Mouse (Mus musculus) spleen, adult 18-20 months (tissue): Measurements from ENCODE around the gene Rusc2.

Experiments used
- DNase-seq, 2 experiments: peaks; one replicate each; pipeline ENCODE4 v3.0.0; 2022; ENCODE audit warnings: mixed read lengths in 2 of 2

Gene Rusc2

DNA sequence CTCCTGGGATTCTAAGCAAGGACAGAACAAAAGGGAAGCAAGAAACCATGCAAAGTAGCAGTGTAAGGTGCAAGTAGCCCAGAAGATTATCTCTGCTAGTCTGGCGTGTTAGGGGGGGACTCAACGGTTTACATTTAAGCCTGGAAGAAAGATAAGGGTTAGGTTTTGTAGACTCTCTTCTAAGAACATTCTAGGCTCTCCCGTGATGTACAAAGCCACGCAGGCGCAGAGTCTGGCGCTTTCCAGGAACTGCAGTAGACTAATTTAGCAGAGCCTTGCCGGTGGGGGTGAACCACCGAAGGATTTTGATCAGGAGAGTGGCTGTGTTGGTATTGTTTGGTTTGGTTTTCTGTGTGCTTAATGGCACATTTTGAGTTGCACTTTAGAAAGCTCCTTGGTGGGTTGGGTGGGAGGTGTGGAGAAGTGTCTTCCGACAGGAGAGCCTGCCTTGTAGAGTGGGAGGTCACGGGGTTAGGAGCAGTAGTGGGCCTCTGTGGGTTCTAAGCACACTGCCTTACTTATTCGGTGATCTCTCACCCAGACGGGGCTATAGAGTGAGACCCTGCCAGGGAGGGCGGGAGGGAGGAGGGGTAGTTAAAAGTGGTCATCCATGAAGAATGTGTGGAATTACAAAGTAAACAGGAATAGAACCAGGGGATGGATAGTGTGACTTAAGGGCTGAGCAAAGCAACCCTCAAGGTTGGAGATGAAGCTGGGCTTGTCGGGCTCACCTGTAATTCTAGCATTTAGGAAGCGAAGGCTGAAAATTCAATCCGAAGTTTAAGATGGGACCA lies 35.7 kb downstream of the Rusc2 start:
- DNase-seq: no peak

DNA sequence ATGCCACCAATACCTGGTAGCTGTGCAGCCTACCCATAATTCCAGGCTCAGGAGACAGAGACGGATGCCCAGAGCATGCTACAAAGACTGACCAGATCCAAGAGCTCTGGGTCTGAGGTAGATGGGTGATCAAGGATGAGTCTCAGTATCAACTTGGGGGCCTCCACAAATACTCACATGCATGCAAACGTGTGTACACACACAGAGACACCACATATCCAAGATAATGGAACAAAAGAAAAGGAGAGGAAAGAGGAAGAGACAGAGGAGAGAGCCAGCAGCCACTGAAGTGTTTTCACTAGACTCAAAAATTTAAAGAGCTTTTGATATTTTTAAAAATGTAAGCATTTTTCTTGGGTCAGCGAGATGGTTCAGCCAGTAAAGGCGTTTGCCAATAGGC lies 36.7 kb downstream of the Rusc2 start:
- DNase-seq: no peak

- no peak for DNase-seq
Observed at GRCm38 (mm10) chr4:43418973-43419656, 37.3 kb downstream of the Rusc2 start.

DNA sequence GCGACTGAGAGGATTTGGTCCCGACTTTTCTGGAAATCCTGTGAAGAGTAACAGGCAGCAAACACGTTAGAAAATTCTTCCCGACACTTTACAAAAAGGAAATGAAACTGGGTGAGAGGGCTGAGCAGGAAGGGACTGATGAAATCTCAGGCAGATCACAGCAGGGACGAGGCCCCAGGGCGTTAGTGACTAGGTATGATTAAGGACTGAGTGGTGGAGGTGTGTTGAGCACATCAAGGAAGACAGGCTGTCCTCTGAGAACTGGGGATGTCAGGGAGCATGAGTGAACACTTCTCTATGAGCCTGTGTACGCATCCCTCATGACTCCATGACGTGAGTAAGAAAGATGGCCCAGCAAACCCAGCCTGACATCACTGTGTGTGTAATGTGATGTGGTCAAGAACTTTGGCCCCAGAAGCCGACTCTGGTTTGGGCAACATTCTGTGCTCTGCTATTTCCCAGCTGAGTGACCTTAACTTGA lies 38.1 kb downstream of the Rusc2 start:
- DNase-seq: no peak

DNA sequence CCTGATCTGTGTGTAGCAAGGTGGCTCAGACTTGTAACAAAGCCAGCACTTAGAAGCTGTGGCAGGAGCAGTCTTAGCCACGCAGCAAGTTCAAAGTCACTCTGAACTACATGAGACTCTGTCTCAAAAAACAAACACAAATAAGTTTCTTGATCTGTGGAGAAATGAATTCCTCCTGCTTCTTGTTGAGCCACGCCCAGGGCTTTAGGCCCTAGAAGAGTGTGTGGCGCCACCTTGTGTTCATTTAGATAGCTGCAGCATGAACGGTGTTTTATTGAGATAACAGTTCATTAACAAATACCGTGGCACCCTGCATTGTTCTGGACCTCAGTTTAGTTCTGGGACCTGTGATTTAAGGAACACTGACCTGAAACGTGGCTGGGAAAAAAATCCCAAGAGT lies 38.5 kb downstream of the Rusc2 start:
- DNase-seq: peak in 1 of 2 experiments; percentile 61

DNA sequence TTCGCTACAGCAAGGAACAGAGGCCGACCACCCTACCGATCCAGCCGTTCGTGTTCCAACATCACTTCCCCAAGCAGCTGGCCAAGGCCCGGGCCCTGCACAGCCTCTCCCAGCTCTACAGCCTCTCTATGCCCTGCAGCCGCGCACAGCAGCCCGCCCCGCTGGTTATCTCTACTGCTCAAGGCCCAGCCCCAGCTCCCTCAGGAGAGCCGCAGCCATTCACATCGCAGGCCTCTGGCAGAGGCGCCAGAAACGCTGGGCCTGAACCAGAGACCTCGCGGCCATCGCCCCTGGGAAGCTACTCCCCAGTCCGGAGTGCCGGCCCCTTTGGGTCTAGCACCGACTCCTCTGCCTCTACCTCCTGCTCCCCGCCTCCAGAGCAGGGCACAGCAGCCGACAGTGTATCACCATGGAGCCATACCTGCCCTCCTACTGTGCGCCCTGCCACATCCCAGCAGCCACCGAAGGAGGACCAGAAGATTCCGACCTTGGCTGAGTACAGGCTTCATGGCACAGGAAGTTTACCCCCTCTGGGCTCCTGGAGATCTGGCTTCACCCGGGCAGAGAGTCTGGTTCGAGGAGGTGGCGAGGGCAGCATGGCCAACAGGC lies 40.0 kb downstream of the Rusc2 start:
- DNase-seq: no peak

DNA sequence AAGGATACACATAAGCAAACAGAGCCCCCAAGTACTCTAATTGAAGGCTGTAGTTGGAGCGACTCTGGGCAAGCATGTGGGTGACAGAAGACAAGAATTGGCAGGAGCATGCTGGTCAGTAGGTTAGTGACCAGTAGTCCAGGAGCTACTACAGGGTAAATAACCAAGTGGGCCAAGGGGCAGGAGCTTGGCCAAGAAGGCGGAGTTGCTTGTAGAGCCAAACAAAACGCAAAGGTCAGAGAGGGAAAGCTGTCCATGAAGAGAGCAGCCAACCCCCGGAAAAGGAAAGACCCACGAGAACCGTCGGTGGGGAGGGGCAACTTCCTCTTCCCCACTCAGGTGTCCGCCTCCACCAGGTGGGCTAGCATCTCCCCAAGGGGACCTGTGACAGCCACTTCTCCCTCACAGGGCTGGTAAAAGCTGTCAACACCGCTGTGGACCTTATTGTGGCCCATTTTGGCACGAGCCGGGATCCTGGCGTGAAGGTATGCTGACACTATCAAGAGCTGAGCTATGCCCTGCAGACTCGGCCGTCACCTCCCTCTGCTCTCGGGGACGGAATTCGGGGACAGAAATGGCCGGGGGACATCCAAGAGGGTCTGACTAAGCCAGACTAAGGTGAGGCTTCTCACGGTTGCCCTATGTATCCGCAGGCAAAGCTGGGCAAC lies 41.6 kb downstream of the Rusc2 start:
- DNase-seq: no peak

GRCm38 (mm10) chr4:43424072-43424471 lies 42.3 kb downstream of the Rusc2 start:
- DNase-seq: no peak

DNA sequence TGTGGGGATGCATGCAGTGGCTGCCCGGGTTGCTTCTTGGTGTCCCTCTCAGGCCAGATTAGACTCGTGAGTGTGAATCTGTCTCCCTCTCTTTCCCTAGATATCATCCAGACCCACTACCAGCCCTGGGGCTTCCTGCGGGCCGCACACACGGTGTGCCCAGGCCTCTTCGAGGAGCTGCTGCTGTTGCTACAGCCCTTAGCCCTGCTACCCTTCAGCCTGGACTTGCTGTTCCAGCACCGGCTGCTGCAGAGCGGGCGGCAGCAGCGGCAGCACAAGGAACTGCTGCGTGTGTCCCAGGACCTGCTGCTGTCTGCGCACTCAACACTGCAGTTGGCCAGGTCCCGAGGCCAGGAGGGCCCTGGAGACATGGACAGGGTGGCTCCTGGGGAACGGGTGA lies 43.4 kb downstream of the Rusc2 start:
- DNase-seq: no peak

GRCm38 (mm10) chr4:43425648-43426380 lies 44.0 kb downstream of the Rusc2 start:
- no peak for DNase-seq

DNA sequence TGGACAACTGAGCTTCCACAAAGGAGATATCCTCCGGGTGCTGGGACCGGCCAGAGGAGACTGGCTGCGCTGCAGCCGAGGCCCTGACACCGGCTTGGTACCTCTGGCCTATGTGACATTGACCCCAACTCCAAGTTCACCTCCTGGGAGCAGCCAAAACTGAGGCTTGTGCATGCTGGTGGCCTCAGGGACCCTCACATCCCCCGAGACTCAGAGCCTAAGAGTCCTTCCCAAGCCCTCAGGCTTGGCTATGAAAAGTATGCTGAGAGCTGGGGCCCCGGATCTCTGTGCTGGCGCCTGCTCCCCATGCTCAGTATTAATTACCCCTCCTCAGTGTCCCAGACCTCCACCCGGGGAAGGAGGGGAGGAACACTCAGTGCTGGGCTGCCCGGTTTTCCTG lies 44.7 kb downstream of the Rusc2 start:
- no peak for DNase-seq

DNA sequence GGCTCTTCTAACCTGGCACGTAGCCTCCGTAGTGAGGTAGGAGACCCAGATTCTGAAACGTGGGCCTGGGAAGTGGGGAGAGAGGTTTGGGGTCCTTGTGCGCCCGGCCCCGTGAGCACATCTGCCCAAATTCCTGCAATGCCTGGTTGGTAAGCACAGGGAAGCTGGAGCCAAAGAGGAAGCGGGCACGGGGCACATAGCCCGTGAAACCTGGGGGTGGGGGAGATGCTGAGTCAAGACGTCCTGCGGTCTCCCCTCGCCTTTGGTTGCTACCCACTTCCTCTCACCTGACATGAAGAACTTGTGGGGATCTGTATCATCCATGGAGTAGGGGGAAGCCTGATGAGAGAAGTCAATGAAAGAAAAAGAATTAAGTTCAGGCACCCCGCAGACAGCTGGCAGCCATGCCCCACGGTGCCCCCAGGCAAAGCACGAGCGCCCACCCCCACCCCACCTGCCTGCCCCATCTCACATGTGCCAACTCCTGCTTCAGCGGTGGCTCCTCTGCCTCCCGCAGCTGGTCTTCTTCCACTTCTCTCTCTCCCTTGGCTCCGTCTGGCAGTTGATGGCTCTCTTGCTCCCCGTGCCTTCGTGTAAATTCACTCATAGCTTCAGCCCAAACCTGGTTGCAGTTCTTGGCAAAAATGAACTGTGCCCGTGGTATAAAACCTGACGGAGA lies 45.9 kb downstream of the Rusc2 start:
- no peak for DNase-seq

DNA sequence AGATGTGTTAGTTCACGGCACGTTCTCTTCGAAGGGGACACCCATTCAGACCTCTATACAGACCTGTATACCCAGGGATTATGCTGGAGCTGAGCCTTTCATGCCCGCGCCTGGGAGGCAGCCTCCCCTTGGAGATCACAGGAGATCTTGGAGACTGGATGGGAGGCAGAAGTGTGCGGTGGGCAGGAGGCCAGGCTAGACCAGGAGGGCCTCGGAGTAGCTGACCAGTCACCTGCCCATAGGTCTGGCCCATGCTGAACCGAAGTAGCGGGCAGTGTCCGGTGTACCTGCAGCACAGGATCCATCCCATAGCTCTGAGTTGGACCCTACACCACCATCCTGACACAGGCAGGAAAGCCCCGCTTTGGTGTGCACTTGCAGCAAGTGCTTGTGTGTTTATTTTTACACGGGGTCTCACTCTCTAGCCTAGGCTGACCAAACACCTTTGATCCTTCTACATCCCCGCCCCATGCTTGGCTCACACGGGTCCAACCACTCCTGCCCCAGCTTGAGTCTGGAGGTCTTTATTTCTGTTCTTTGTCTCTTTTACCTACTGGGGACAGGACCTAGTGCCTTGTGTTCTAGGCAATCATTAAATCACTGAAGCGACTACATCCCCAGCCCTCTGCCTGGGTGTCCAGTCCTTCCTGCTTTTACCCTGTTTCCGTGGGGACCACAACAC lies 46.5 kb downstream of the Rusc2 start:
- DNase-seq: no peak

- DNase-seq: no peak
Observed at GRCm38 (mm10) chr4:43428946-43429345, 47.2 kb downstream of the Rusc2 start, which contains the start of gene Fam166b. Gene Fam166b, minus strand, starts transcription at chr4:43429134.

DNA sequence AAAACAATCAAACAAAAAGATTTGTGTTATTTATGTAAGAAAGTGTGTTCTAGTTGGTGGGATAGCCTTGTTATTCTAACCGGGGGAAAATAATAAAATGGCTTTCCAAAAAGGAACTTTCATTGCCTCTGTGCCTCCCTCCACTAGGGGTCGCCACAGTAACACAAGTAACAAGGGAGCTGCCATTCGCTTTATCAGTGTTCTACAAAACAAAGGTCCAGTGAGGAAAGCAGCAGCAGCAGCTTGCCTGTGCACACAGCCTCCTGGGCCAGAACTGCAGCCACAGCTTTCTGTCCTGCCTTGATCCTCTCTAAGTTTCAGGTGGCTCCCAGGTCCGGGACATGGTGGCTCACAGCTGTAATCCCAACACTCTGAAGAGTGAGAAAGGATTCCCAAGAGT lies 49.9 kb downstream of the Rusc2 start:
- peak; percentile 57 to 78 for DNase-seq

DNA sequence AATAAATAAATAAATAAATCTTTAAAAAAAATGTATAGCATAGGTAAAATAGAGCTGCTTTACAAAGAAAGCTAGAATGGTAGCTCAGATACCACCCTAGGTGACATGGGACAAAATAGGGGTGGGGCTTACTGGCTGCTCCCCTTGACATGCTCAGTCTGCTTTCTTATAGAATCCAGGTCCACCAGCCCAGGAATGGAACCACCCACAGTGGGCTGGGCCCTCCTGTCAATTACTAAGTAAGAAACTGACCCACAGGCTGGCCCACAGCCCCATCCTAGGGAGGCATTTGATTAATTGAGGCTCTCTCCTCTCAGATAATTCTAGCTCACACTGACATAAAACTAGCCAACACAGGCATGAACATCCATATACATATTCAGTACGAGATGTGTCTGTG lies 51.1 kb downstream of the Rusc2 start:
- no peak for DNase-seq

GRCm38 (mm10) chr4:43441639-43442038 lies 59.9 kb downstream of the Rusc2 start, which contains the start of gene Tesk1:
Gene Tesk1, plus strand, starts transcription at chr4:43441939.
- DNase-seq: no peak

DNA sequence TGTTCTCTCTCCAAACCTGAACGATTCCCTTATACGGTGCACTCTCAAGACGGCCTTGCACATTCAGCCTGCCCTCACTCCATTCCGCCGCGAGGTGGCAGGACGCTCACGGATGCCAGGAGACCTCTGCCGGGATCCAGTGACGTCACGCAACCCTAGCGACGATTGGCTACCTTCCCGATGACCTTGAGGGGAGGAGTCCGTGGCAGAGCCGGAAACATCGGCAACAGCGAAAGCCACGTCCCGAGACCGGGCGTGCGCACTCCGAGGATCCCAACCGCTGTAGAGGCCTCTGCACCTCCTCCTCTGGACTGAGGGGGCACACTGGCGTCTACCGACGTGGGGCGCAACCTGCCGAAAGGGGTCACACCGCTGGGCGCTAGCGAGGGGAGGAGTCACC lies 60.3 kb downstream of the Rusc2 start:
- peak; percentile 97 to 98 for DNase-seq

DNA sequence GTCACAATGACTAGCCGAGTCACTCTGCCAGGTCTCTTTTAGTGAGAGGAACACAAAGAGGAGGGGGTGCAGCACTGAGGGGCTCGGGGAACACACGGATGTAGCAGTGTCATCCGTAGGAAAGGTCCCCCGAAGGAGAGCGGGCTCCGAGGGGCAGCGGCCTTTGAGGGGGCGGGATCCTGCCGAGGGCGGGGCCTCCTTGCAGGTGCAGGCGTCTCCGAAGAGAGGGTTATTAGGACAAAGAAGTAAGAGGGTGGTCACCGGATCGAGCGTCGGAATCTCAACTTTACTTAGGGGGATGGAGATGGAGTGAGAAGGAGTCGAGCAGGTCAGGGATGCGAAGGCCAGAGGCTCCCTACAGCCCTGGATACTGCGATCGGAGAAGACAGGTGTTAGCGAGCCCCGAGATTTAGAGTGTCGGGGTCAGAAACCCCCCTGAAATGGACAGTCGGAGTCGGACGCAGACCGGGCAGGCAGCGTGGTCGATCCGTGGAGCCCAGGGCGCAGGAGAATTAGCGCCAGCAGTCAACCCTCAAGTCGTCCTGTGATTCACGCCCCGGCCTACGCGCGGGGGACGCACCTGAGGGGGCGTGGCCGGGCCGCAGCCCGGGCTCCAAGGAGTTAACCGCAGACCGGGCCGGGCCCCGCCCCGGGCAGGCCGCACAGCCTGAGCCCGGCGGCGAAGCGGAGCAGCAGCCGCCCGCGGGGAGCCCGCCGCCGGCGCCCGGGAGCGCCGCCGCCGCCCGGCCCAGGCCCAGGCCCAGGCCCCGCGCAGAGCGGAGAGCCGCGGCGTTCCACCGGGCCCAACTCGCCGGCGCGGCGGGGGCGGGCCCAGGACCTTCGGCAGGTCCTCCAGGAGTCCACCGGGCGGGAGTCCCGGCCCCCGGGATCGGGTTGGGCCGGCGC lies 60.9 kb downstream of the Rusc2 start:
- peak; percentile 75 to 79 for DNase-seq

- DNase-seq: peak; percentile 38 to 40
Observed at GRCm38 (mm10) chr4:43443511-43443910, 61.7 kb downstream of the Rusc2 start.
